Mouse (Mus musculus): ENCODE measurements around the gene A730061H03Rik.

DNA sequence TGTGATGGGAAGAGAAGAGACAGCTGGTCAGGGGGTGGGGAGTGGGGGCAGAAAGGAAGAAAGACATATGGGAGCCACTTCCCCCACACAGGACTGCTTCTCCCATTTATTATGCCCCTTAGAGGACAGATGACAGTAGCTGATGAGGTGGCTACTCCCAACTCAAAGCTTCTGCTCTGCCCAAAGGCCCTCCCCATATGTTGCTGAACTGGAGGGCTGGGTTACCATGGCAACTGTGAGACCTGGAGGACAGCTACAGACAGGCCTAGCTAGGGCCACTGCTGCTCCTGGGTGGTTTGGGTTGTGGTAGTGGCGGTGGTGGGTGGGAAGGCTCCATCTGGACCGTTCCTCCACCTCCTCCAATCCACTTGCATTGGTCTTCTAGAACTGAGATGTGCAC lies 41.3 kb downstream of the A730061H03Rik start:
- TF ChIP-seq POLR2A (IDR thresholded peaks at IDR 0.05; ENCODE audit: low read depth, low read length) (no peak), CTCF (IDR thresholded peaks at IDR 0.05; ENCODE audit: extremely low read depth, insufficient read length, insufficient replicate concordance, low read depth, low read length) (no peak)
